Mouse (Mus musculus) lung, adult 2 months (tissue): Measurements from ENCODE around the gene Tmem145. TPM values are rescaled to one million over a fixed set of nuclear protein-coding genes. Genes with fewer than 3 reads are reported as not detected.
"Not testable (repeated sequence)": the region's sequence is repeated elsewhere in the genome, so short reads cannot be mapped to it uniquely, and the experiment has no call there.

ENCODE experiments used
- DNase-seq: peaks from one replicate; pipeline ENCODE4 v3.0.0; 2022
- H3K4me1 ChIP-seq: fragments of 200-500 bp; 2 replicates; pipeline ENCODE4 v1.6.1; 2011; ENCODE audit warnings: low read length; ENCODE audit not compliant: control insufficient read depth, insufficient read depth
- H3K4me3 ChIP-seq: fragments of 200-500 bp; replicated peaks from 2 replicates; pipeline ENCODE3; 2011; ENCODE audit warnings: low read depth, mild to moderate bottlenecking, control low read depth, low read length; ENCODE audit errors: extremely low read depth
- CTCF ChIP-seq: fragments of 200-500 bp; IDR thresholded peaks from 2 replicates; pipeline ENCODE4 v1.5.1; 2011; ENCODE audit warnings: mild to moderate bottlenecking, low read length, control low read depth; ENCODE audit not compliant: insufficient read depth
- POLR2A ChIP-seq: fragments of 200-500 bp; IDR thresholded peaks from 2 replicates; pipeline ENCODE4 v1.6.1; 2011; ENCODE audit warnings: low read depth, mild to moderate bottlenecking, control low read depth, low read length, borderline replicate concordance; ENCODE audit errors: extremely low read depth
- WGBS: fragments of 180-500 bp; shearing (Covaris S2); methylation state at CpG from one replicate; pipeline ENCODE4 v1.1.7; 2018; 5-methylcytosine and 5-hydroxymethylcytosine counted together
- polyA plus RNA-seq: library from polyadenylated mRNA; depleted of rRNA; stranded (reverse); fragments of >200 nt; gene quantifications from 2 replicates; pipeline ENCODE4 v1.2.3, GENCODE M21; 2012

Tmem145 gene
- polyA plus RNA-seq, 1 experiment = not detected

GRCm38 (mm10) chr7:25322058-25322484 is 16.2 kb downstream of the Tmem145 start:
- Histone ChIP-seq H3K4me3 (no peak overlapping the region), H3K4me1 (peaks cover 4% of the 10 kb centered on the region; the same call in 1 of the 2 replicates)
- TF ChIP-seq CTCF = no peak
- no peak for TF ChIP-seq POLR2A
- WGBS = 42% methylated on average over 6 of the region's 6 CpGs
- DNase-seq = no peak

- TF ChIP-seq CTCF = no peak
- TF ChIP-seq POLR2A = no peak
- WGBS = 71% methylated on average over 2 of the region's 2 CpGs
- no peak overlapping the region for H3K4me3 ChIP-seq
- H3K4me1 ChIP-seq = no peaks in the 10 kb centered on the region
- DNase-seq = no peak
Measured at GRCm38 (mm10) chr7:25323219-25323618, 17.3 kb downstream of the Tmem145 start.

GRCm38 (mm10) chr7:25325431-25325830 is 19.5 kb downstream of the Tmem145 start:
- DNase-seq, H3K4me3 ChIP-seq, H3K4me1 ChIP-seq: not testable (repeated sequence)
- WGBS = 92% methylated on average over 6 of the region's 6 CpGs

- Histone ChIP-seq H3K4me1 (no peaks in the 10 kb centered on the region), H3K4me3 (no peak overlapping the region)
- 49% methylated on average over 8 of the region's 8 CpGs for WGBS
- TF ChIP-seq POLR2A (no peak), CTCF (no peak)
- DNase-seq = no peak
Measured at GRCm38 (mm10) chr7:25326233-25326632, 20.3 kb downstream of the Tmem145 start.

GRCm38 (mm10) chr7:25333596-25334307 is 27.8 kb downstream of the Tmem145 start:
- peak; percentile 62 for DNase-seq
- TF ChIP-seq CTCF (peak; percentile 83), POLR2A (no peak)
- 40% methylated on average over 16 of the region's 16 CpGs for WGBS
- Histone ChIP-seq H3K4me3 (no peak overlapping the region), H3K4me1 (no peaks in the 10 kb centered on the region)

- TF ChIP-seq CTCF = no peak
- TF ChIP-seq POLR2A = no peak
- no peaks in the 10 kb centered on the region for H3K4me1 ChIP-seq
- DNase-seq = no peak
- no peak overlapping the region for H3K4me3 ChIP-seq
- WGBS = 82% methylated on average over 12 of the region's 12 CpGs
Measured at GRCm38 (mm10) chr7:25334472-25334871, 28.6 kb downstream of the Tmem145 start.

- no peak for DNase-seq
- Histone ChIP-seq H3K4me3 (no peak overlapping the region), H3K4me1 (no peaks in the 10 kb centered on the region)
- 85% methylated on average over 9 of the region's 9 CpGs for WGBS
- no peak for TF ChIP-seq POLR2A
- no peak for TF ChIP-seq CTCF
Measured at GRCm38 (mm10) chr7:25339329-25339728, 33.4 kb downstream of the Tmem145 start.

- TF ChIP-seq POLR2A (no peak), CTCF (no peak)
- Histone ChIP-seq H3K4me3 (no peak overlapping the region), H3K4me1 (no peaks in the 10 kb centered on the region)
- DNase-seq = no peak
- WGBS = 78% methylated on average over 20 of the region's 20 CpGs
Measured at GRCm38 (mm10) chr7:25341000-25341784, 35.3 kb downstream of the Tmem145 start.

- DNase-seq = no peak
- WGBS = 80% methylated on average over 8 of the region's 8 CpGs
- Histone ChIP-seq H3K4me3 (no peak overlapping the region), H3K4me1 (no peaks in the 10 kb centered on the region)
- no peak for TF ChIP-seq CTCF
- no peak for TF ChIP-seq POLR2A
Measured at GRCm38 (mm10) chr7:25348861-25349260, 43.0 kb downstream of the Tmem145 start.

GRCm38 (mm10) chr7:25358721-25359206 is 52.9 kb downstream of the Tmem145 start:
- WGBS = 83% methylated on average over 19 of the region's 19 CpGs
- TF ChIP-seq CTCF = no peak
- TF ChIP-seq POLR2A = no peak
- H3K4me3 ChIP-seq = no peak overlapping the region
- no peaks in the 10 kb centered on the region for H3K4me1 ChIP-seq
- DNase-seq = no peak
